Mouse (Mus musculus) testis, adult 2 months (tissue): ENCODE data around the gene Fzd1. TPM values are rescaled to one million over a fixed set of nuclear protein-coding genes. Genes with fewer than 3 reads are reported as not detected.

Experiments
- H3K27ac ChIP-seq: fragments of 200-500 bp; 2 replicates; pipeline ENCODE4 v1.5.1; 2012; ENCODE audit warnings: low read depth, low read length; ENCODE audit not compliant: control insufficient read depth, insufficient read depth
- H3K27me3 ChIP-seq: fragments of 200-500 bp; 2 replicates; pipeline ENCODE4 v1.6.1; 2012; ENCODE audit warnings: mild to moderate bottlenecking, low read length, moderate library complexity; ENCODE audit not compliant: control insufficient read depth, insufficient read depth
- H3K36me3 ChIP-seq: fragments of 200-500 bp; 2 replicates; pipeline ENCODE4 v1.6.1; 2012; ENCODE audit warnings: mild to moderate bottlenecking, low read length; ENCODE audit not compliant: control insufficient read depth, insufficient read depth
- H3K4me1 ChIP-seq: fragments of 200-500 bp; 2 replicates; pipeline ENCODE4 v1.6.1; 2012; ENCODE audit warnings: low read length; ENCODE audit not compliant: control insufficient read depth, insufficient read depth
- H3K4me3 ChIP-seq: fragments of 200-500 bp; 2 replicates; pipeline ENCODE4 v1.5.1; 2012; ENCODE audit warnings: low read depth, mild to moderate bottlenecking, low read length, moderate library complexity, mixed read lengths; ENCODE audit not compliant: control insufficient read depth
- CTCF ChIP-seq: fragments of 200-500 bp; IDR thresholded peaks from 2 replicates; pipeline ENCODE4 v1.5.1; 2012; ENCODE audit warnings: low read depth, mild to moderate bottlenecking, inconsistent platforms, low read length, moderate library complexity; ENCODE audit not compliant: control insufficient read depth, insufficient read depth, insufficient replicate concordance
- POLR2A ChIP-seq: fragments of 200-500 bp; IDR thresholded peaks from 2 replicates; pipeline ENCODE4 v1.6.1; 2012; ENCODE audit warnings: low read depth, mild to moderate bottlenecking, inconsistent platforms, low read length, moderate library complexity; ENCODE audit not compliant: control insufficient read depth
- polyA plus RNA-seq: library from polyadenylated mRNA; depleted of rRNA; stranded (reverse); fragments of >200 nt; gene quantifications from 2 replicates; pipeline ENCODE4 v1.2.3, GENCODE M21; 2012

The Fzd1 gene
- polyA plus RNA-seq, 1 experiment, result 1.6 TPM

DNA sequence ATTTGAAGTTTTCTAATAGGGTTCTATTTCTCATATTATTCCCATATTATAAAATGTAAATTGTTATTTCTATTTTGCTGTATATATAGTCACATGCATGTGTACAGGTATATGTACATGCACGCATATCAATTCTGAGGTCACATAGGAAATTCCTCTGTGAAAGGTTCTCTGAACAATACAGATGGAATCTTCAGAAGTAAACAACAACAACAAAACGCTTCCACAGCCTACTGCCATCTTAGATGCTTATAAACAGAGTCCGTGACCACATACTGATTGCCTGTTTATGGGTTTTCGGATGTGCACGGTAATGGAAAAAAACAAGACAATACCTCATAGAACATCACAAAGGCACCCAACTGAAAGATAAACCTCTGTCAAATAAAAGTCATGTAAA, 4.7 kb downstream of the Fzd1 start:
- H3K4me1 ChIP-seq, result peaks cover 26% of the 10 kb centered on the region
- no peak overlapping the region for H3K27ac ChIP-seq
- H3K4me3 ChIP-seq, result no peak overlapping the region
- no peak for TF ChIP-seq POLR2A
- no peak for TF ChIP-seq CTCF
- no peaks in the 10 kb centered on the region for H3K27me3 ChIP-seq
- H3K36me3 ChIP-seq, result no peaks in the 10 kb centered on the region

DNA sequence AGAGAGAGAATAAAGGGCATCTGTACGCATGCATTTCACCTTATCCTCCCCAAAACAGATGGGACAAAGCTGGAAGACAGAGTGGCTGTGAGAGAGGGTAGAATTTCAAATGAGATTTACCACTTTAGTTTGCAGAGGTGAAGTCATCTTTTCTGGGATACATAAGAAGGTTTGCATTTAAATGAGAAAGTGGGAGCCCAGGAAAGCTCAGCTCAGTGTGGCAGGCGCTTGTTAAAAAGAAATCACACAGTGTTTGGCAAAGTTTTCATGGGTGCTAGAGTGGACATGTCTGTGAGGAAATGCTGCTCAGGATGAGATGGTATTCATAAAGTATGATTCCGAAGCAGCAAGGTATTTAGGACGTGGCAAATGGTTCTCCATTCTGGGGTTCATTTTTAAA, 15.1 kb downstream of the Fzd1 start:
- no peak overlapping the region for H3K27ac ChIP-seq
- H3K27me3 ChIP-seq, result no peaks in the 10 kb centered on the region
- no peaks in the 10 kb centered on the region for H3K4me1 ChIP-seq
- TF ChIP-seq POLR2A (no peak), CTCF (no peak)
- H3K36me3 ChIP-seq, result no peaks in the 10 kb centered on the region
- no peak overlapping the region for H3K4me3 ChIP-seq

DNA sequence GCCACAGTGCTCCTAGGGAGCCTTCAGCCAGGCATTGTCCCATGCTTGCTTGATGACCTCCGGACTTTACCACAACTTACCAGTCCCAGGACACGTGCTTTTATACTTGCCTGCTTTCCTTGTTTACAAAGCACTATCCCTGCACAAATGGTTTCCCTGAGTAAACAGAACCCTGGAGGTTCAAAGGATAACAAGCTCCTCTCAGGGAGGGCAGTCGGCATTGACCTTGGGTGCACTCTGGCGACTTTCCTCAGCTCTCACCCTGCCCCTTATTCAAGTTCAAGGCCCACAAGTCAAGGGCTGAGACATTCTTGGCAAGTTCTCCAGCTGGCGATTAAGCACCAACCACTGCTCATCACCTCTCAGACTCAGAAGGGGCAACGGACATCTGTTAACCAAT, 20.8 kb downstream of the Fzd1 start:
- no peaks in the 10 kb centered on the region for H3K36me3 ChIP-seq
- no peaks in the 10 kb centered on the region for H3K4me1 ChIP-seq
- TF ChIP-seq CTCF, result no peak
- no peaks in the 10 kb centered on the region for H3K27me3 ChIP-seq
- no peak overlapping the region for H3K27ac ChIP-seq
- H3K4me3 ChIP-seq, result no peak overlapping the region

DNA sequence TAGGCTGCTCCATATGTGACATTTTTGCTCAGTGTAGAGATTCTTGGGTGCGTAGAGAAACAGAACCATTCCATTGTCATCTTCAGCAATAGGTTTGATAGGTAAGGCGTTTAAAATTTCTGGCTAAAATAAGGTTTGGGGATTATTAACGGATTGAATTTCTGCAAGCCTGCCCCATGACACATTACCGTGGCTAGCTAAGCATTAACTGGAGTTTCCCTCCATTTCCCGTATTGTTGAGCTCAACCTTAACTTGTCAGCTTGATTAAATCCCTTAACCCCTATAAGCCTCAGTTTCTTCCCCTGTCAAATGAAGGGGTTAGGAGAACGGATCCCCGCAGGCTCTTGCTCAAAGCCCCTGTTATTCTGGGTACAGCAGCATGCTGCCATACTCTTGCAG, 22.4 kb downstream of the Fzd1 start:
- Histone ChIP-seq H3K27me3 (no peaks in the 10 kb centered on the region), H3K27ac (no peak overlapping the region), H3K4me1 (no peaks in the 10 kb centered on the region), H3K4me3 (no peak overlapping the region), H3K36me3 (no peaks in the 10 kb centered on the region)
- TF ChIP-seq POLR2A (no peak), CTCF (no peak)

DNA sequence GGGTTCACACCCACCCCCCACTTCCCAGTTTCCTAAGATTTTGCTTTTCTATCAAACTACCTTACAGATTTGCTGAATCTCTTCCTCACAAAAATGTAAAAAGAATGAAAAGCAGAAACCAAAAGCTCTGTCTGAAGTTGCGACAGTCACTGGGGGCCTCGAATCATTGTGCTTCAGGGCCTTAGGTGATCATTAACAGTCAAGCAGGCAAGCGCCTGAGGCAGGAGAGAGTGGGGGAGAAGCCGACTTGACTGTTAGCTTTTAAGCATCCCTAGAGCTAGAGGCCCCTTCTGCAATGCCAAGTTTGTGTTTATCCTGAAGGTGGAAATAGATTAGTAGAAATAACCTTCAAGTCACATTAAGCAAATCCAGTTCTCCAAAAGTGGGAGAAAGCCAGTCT, 24.6 kb downstream of the Fzd1 start:
- TF ChIP-seq CTCF, result no peak
- TF ChIP-seq POLR2A, result no peak

DNA sequence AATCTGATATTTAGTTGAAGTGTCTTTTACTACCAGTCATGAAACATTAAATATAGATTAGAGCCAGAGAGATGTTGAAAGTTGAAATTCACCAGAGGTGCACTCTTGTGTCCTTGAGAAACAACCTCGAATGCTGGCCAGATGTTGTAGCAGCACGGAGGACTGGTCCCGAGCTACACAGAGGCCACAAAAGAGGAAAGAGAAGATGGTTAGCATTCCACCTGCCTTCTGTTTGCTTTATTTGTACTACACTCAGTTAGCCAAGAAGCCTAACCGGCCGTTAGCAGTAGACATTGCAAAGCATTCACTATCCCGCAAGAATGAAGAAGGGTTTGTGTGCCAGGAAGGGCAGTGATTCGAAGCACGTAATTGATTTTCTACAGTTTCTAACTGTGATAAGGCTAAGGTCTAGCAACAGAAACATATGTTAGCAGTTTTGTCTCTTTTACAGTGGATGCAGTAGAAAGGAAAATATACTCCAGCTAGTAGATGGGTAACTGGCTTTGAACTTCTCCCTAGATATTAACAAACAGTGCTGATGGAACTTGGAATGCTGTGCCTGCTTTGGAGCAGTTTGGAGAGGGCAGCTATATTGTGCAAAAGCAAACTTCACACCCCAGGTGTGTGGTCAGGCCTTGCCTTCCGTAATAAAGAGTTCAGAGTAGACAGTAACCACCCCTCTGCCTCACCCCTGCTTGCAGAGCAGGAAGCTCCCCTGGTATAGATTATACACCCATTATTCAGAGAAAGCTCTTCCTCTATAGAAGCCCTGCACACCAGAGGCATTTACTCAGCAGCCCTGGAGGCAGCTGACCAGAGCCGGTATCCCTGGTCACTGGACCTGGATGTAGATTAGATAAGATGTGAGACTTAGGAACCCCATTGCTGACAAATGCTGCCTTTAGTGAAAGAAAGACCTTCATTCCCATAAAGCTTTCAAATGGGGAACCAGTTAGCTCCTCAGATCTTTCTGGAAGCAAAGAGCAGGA, 25.3 kb downstream of the Fzd1 start:
- H3K36me3 ChIP-seq, result no peaks in the 10 kb centered on the region
- no peaks in the 10 kb centered on the region for H3K4me1 ChIP-seq
- H3K4me3 ChIP-seq, result no peak overlapping the region
- no peaks in the 10 kb centered on the region for H3K27me3 ChIP-seq
- TF ChIP-seq POLR2A (no peak), CTCF (no peak)
- no peak overlapping the region for H3K27ac ChIP-seq

More for the DNA sequence above, 24.6 kb downstream of the Fzd1 start:
- Histone ChIP-seq H3K27ac (no peak overlapping the region), H3K27me3 (no peaks in the 10 kb centered on the region), H3K36me3 (no peaks in the 10 kb centered on the region), H3K4me1 (no peaks in the 10 kb centered on the region), H3K4me3 (no peak overlapping the region)

DNA sequence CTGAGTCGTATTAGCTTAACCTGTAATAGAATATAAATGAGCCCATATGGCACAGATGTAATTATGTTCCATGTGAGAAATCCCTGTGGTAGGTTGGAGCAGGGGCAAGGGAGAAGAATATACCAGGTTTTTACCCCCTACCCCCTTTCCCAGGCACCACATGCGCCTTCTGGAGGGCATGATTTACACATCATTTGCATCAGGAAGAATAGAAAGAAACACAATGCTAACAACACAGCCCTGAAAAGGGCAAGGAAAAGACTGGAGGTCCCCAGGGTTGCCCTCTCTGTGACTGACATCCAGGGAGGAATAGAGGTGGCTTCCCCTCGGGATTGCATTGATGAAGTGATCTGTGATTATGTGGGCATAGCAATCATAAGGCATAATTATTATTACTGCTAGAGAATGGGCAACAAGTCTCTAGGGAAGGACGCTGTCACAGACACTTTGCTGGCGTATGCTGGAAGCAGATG, 26.1 kb downstream of the Fzd1 start:
- Histone ChIP-seq H3K36me3 (no peaks in the 10 kb centered on the region), H3K27ac (no peak overlapping the region), H3K27me3 (no peaks in the 10 kb centered on the region), H3K4me1 (no peaks in the 10 kb centered on the region), H3K4me3 (no peak overlapping the region)
- TF ChIP-seq CTCF, result no peak
- TF ChIP-seq POLR2A, result no peak
